Mouse (Mus musculus) lung, adult 2 months (tissue): ENCODE measurements around the gene U2af2.

ENCODE experiments used
- CTCF ChIP-seq: fragments of 200-500 bp; IDR thresholded peaks from 2 replicates; pipeline ENCODE4 v1.5.1; 2011; ENCODE audit warnings: mild to moderate bottlenecking, low read length, control low read depth; ENCODE audit not compliant: insufficient read depth
- POLR2A ChIP-seq: fragments of 200-500 bp; IDR thresholded peaks from 2 replicates; pipeline ENCODE4 v1.6.1; 2011; ENCODE audit warnings: low read depth, mild to moderate bottlenecking, control low read depth, low read length, borderline replicate concordance; ENCODE audit errors: extremely low read depth

GRCm38 (mm10) chr7:5051193-5052192, 10.4 kb upstream of the U2af2 start, which contains the start of gene Zfp580:
- peak; percentile 33; the same call in 1 of the 2 replicates for TF ChIP-seq POLR2A
- TF ChIP-seq CTCF = no peak
